Mouse (Mus musculus) myocyte (in vitro differentiated cells): ENCODE results near the gene Fam110c.

ENCODE experiments used
- CEBPB ChIP-seq: IDR thresholded peaks from 2 replicates; pipeline ENCODE4 v1.6.1; 2011; ENCODE audit warnings: mild to moderate bottlenecking, moderate library complexity; ENCODE audit not compliant: poor library complexity, insufficient read depth, severe bottlenecking
- E2F4 ChIP-seq: IDR thresholded peaks from one replicate; pipeline ENCODE4 v1.6.1; 2011; ENCODE audit warnings: mild to moderate bottlenecking, control low read depth, moderate library complexity; ENCODE audit not compliant: insufficient read depth
- MAX ChIP-seq: IDR thresholded peaks from one replicate; pipeline ENCODE4 v1.6.1; 2011; ENCODE audit warnings: low read depth, mild to moderate bottlenecking, control low read depth
- MYOD1 ChIP-seq, 3 experiments: IDR thresholded peaks; one replicate each; pipeline ENCODE4 v1.6.1; 2011; ENCODE audit warnings: control low read depth in 2 of 3, low read depth in 2 of 3, mild to moderate bottlenecking in 2 of 3, moderate library complexity in 1 of 3; ENCODE audit not compliant: insufficient read length in 2 of 3, control insufficient read depth in 1 of 3
- MYOG ChIP-seq, 3 experiments: IDR thresholded peaks; one replicate each; pipeline ENCODE4 v1.6.1; 2011; ENCODE audit warnings: control low read depth in 2 of 3, low read depth in 2 of 3, mild to moderate bottlenecking in 2 of 3; ENCODE audit not compliant: insufficient read length in 2 of 3, control insufficient read depth in 1 of 3, insufficient read depth in 1 of 3
- POLR2A ChIP-seq: IDR thresholded peaks from one replicate; pipeline ENCODE4 v1.6.1; 2011; ENCODE audit warnings: low read depth, mild to moderate bottlenecking, control low read depth, moderate library complexity; ENCODE audit not compliant: insufficient read length
- POLR2AphosphoS2 ChIP-seq: IDR thresholded peaks from one replicate; pipeline ENCODE4 v1.6.1; 2011; ENCODE audit warnings: low read depth, control low read depth; ENCODE audit not compliant: insufficient read length
- TCF12 ChIP-seq: IDR thresholded peaks from one replicate; pipeline ENCODE4 v1.6.1; 2011; ENCODE audit warnings: mild to moderate bottlenecking, control low read depth; ENCODE audit not compliant: poor library complexity, insufficient read depth, severe bottlenecking
- TCF3 ChIP-seq: IDR thresholded peaks from one replicate; pipeline ENCODE4 v1.6.1; 2011; ENCODE audit warnings: low read depth, control low read depth; ENCODE audit not compliant: insufficient read length
- USF1 ChIP-seq: IDR thresholded peaks from one replicate; pipeline ENCODE4 v1.6.1; 2011; ENCODE audit warnings: low read depth, mild to moderate bottlenecking, control low read depth, moderate library complexity

GRCm38 (mm10) chr12:31059393-31059853 is 14.2 kb upstream of the Fam110c start:
- TF ChIP-seq POLR2A: no peak
- peak; percentile 59 for TF ChIP-seq USF1
- TF ChIP-seq MYOD1 (IDR thresholded peaks at IDR 0.05; ENCODE audit: control insufficient read depth in 1 of 3, insufficient read length in 2 of 3, low read depth in 2 of 3): no peak
- no peak for TF ChIP-seq MAX
- no peak for TF ChIP-seq CEBPB
- TF ChIP-seq POLR2AphosphoS2: no peak
- no peak for TF ChIP-seq TCF12
- TF ChIP-seq TCF3: no peak
- no peak for TF ChIP-seq MYOG (IDR thresholded peaks at IDR 0.05; ENCODE audit: control insufficient read depth in 1 of 3, insufficient read depth in 1 of 3, insufficient read length in 2 of 3, low read depth in 2 of 3)
- TF ChIP-seq E2F4: no peak
